30 mouse cellular contexts compared by ENCODE assay signal in genomic region chr2:133152461-133152860, GRCm38 (mm10).
"Had no signal": no experiment of that assay in that cellular context is flagged by ENCODE, and none has a peak within 500 bp of the region (broad histone marks: within the 10 kb centered on the region; RNA-seq: fewer than 3 reads in every experiment).

No protein-coding gene starts in this region.

- H3K9me3 ChIP-seq: limb, embryonic 10.5 days; limb, embryonic 12.5 days; limb, embryonic 13.5 days; limb, embryonic 15.5 days; liver, embryonic 12.5 days; liver, embryonic 13.5 days; liver, embryonic 15.5 days; lung, embryonic 15.5 days; megakaryocyte, embryonic 14.5 days; midbrain, embryonic 10.5 days; midbrain, embryonic 12.5 days; midbrain, embryonic 13.5 days; midbrain, embryonic 15.5 days; neural tube, embryonic 12.5 days had no signal

- DNase-seq: left cerebral cortex, postnatal 4 days; liver; liver, embryonic 13.5 days; liver, postnatal 0 days; lung, adult 18-20 months; lung, adult 2 months; lung, embryonic 14.5 days; lung, postnatal 14 days; lung, postnatal 4 days; midbrain, embryonic 14.5 days had no signal

- H3K9ac ChIP-seq: limb, embryonic 12.5 days; limb, embryonic 13.5 days; limb, embryonic 15.5 days; liver, embryonic 12.5 days; liver, embryonic 13.5 days; liver, embryonic 14.5 days; liver, embryonic 15.5 days; liver, postnatal 0 days; lung, embryonic 14.5 days; lung, embryonic 15.5 days; midbrain, embryonic 12.5 days; midbrain, embryonic 13.5 days; midbrain, embryonic 15.5 days; neural tube, embryonic 12.5 days had no signal

- H3K4me3 ChIP-seq: left cerebral cortex, adult 2 months; limb, embryonic 10.5 days; limb, embryonic 12.5 days; limb, embryonic 13.5 days; limb, embryonic 15.5 days; liver, embryonic 12.5 days; liver, embryonic 13.5 days; liver, embryonic 15.5 days; lung, embryonic 15.5 days; megakaryocyte, embryonic 14.5 days; midbrain, embryonic 10.5 days; midbrain, embryonic 12.5 days; midbrain, embryonic 13.5 days; midbrain, embryonic 15.5 days; myocyte; neural tube, embryonic 12.5 days had no signal

- H3K27me3 ChIP-seq: limb, embryonic 12.5 days; limb, embryonic 13.5 days; limb, embryonic 15.5 days; liver, embryonic 12.5 days; liver, embryonic 13.5 days; liver, embryonic 15.5 days; lung, embryonic 15.5 days; megakaryocyte, embryonic 14.5 days; midbrain, embryonic 12.5 days; midbrain, embryonic 13.5 days; midbrain, embryonic 15.5 days; neural tube, embryonic 12.5 days had no signal

- H3K27ac ChIP-seq: left cerebral cortex, adult 2 months; limb, embryonic 10.5 days; limb, embryonic 12.5 days; limb, embryonic 13.5 days; limb, embryonic 15.5 days; liver, embryonic 12.5 days; liver, embryonic 13.5 days; liver, embryonic 14.5 days; liver, embryonic 15.5 days; lung, embryonic 15.5 days; macrophage; midbrain, embryonic 10.5 days; midbrain, embryonic 12.5 days; midbrain, embryonic 13.5 days; midbrain, embryonic 15.5 days; neural tube, embryonic 12.5 days had no signal

- H3K4me2 ChIP-seq: limb, embryonic 12.5 days; limb, embryonic 13.5 days; limb, embryonic 15.5 days; liver, embryonic 11.5 days; liver, embryonic 12.5 days; liver, embryonic 13.5 days; liver, embryonic 15.5 days; lung, embryonic 14.5 days; lung, embryonic 15.5 days; midbrain, embryonic 11.5 days; midbrain, embryonic 12.5 days; midbrain, embryonic 13.5 days; midbrain, embryonic 15.5 days; neural tube, embryonic 12.5 days had no signal

- H3K4me1 ChIP-seq: limb, embryonic 10.5 days; limb, embryonic 12.5 days; limb, embryonic 13.5 days; limb, embryonic 15.5 days; liver, embryonic 12.5 days; liver, embryonic 13.5 days; liver, embryonic 15.5 days; lung, embryonic 15.5 days; megakaryocyte, embryonic 14.5 days; midbrain, embryonic 10.5 days; midbrain, embryonic 12.5 days; midbrain, embryonic 13.5 days; midbrain, embryonic 15.5 days; neural tube, embryonic 12.5 days had no signal

- ATAC-seq: liver, embryonic 12.5 days; liver, postnatal 0 days; midbrain, embryonic 13.5 days; midbrain, embryonic 15.5 days; midbrain, embryonic 16.5 days had no signal

- H3K36me3 ChIP-seq: limb, embryonic 10.5 days; limb, embryonic 12.5 days; limb, embryonic 13.5 days; limb, embryonic 15.5 days; liver, embryonic 12.5 days; liver, embryonic 13.5 days; liver, embryonic 15.5 days; lung, embryonic 15.5 days; midbrain, embryonic 10.5 days; midbrain, embryonic 12.5 days; midbrain, embryonic 13.5 days; midbrain, embryonic 15.5 days; neural tube, embryonic 12.5 days had no signal
